In the genomic region with DNA sequence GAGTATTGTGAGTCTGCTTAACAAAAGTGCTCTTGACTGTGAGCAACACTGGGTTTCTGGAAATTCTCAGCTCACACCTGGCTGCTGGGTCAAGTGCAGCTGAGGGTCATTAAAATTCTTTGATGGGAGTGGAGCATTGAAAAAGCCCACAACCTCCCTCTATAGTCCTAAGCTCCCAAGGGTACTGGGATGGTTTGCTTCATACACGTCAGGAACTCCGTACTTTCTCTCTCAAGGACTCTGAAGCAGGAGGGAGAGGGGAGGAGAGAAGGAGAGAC, we compare ENCODE assay signal across 1 mouse cellular context.
TF ChIP-seq lines count a peak whose summit lies in the region.

No protein-coding gene starts in this region.

TF ChIP-seq in MEL, 35 proteins besides CTCF, POLR2A, EP300 and RAD21:
- TF ChIP-seq GABPA (IDR thresholded peaks at IDR 0.05; ENCODE audit: low read depth, low read length) (no peak), USF2 (IDR thresholded peaks at IDR 0.05; ENCODE audit: borderline replicate concordance in 1 of 2, insufficient read depth in 1 of 2, low read depth in 1 of 2, low read length in 2 of 2) (no peak), USF1 (IDR thresholded peaks at IDR 0.05; ENCODE audit: low read depth, low read length) (no peak), HCFC1 (IDR thresholded peaks at IDR 0.05; ENCODE audit: low read depth, low read length) (no peak), ZC3H11A (IDR thresholded peaks at IDR 0.05; ENCODE audit: low read depth, low read length) (no peak), ZMIZ1 (IDR thresholded peaks at IDR 0.05; ENCODE audit: low read depth, low read length) (no peak), MAFK (IDR thresholded peaks at IDR 0.05; ENCODE audit: borderline replicate concordance, low read depth, low read length) (no peak), SMC3 (IDR thresholded peaks at IDR 0.05; ENCODE audit: low read depth, low read length) (no peak), GATA1 (IDR thresholded peaks at IDR 0.05; ENCODE audit: low read depth, low read length) (no peak)
